Mouse (Mus musculus) intestine, postnatal 0 days (tissue): Measurements from ENCODE around the gene Zfp169. TPM values are rescaled to one million over a fixed set of nuclear protein-coding genes. Genes with fewer than 3 reads are reported as not detected.

ENCODE experiments used
- ATAC-seq: fragments of 200-750 bp; cut with Nextera tagmentation; 2 replicates; pipeline ENCODE4 v1.8.0; 2017; ENCODE audit warnings: mild to moderate bottlenecking, moderate TSS enrichment, moderate library complexity
- H3K27ac ChIP-seq: fragments of 300-500 bp; sonication (generic); 2 replicates; pipeline ENCODE4 v1.5.1; 2014; ENCODE audit warnings: mild to moderate bottlenecking, low read depth, low read length, moderate library complexity
- H3K27me3 ChIP-seq: fragments of 300-500 bp; sonication (generic); replicated peaks from 2 replicates; pipeline ENCODE4 v1.6.1; 2014; ENCODE audit warnings: low read length, mixed read lengths; ENCODE audit not compliant: control insufficient read depth, insufficient read depth
- H3K36me3 ChIP-seq: fragments of 300-500 bp; sonication (generic); 2 replicates; pipeline ENCODE4 v1.6.1; 2014; ENCODE audit warnings: mild to moderate bottlenecking, moderate library complexity; ENCODE audit not compliant: control insufficient read depth, insufficient read depth
- H3K4me1 ChIP-seq: fragments of 300-500 bp; sonication (generic); replicated peaks from 2 replicates; pipeline ENCODE4 v1.6.1; 2014; ENCODE audit warnings: antibody characterized with exemption, low read length, mixed read lengths; ENCODE audit not compliant: control insufficient read depth, insufficient read depth
- H3K4me2 ChIP-seq: fragments of 300-500 bp; sonication (generic); replicated peaks from 2 replicates; pipeline ENCODE4 v1.6.1; 2014; ENCODE audit warnings: low read depth, mild to moderate bottlenecking, moderate library complexity
- H3K4me3 ChIP-seq: fragments of 300-500 bp; sonication (generic); 2 replicates; pipeline ENCODE4 v1.5.1; 2014; ENCODE audit warnings: low read depth, low read length
- H3K9ac ChIP-seq: fragments of 300-500 bp; sonication (generic); 2 replicates; pipeline ENCODE4 v1.6.1; 2014; ENCODE audit warnings: mild to moderate bottlenecking, low read depth, low read length
- H3K9me3 ChIP-seq: fragments of 300-500 bp; sonication (generic); 2 replicates; pipeline ENCODE4 v1.6.1; 2016; ENCODE audit warnings: mixed run types; ENCODE audit not compliant: control insufficient read depth
- CTCF ChIP-seq: sonication (generic); IDR thresholded peaks from 2 replicates; pipeline ENCODE4 v1.5.1; 2016; ENCODE audit warnings: low read depth, mild to moderate bottlenecking, control low read depth, antibody characterized with exemption, moderate library complexity
- WGBS: fragments of 180-500 bp; shearing (Covaris S2); extraction: QIAGEN DNeasy Blood & Tissue Kit; methylation state at CpG from one replicate; pipeline ENCODE4 v1.1.7; 2014; 5-methylcytosine and 5-hydroxymethylcytosine counted together
- microRNA counts: library from miRNA; unstranded; fragments of <30 nt; microRNA quantifications from one replicate; lab custom pipeline; 2016
- microRNA-seq: library from miRNA; unstranded; fragments of <30 nt; microRNA quantifications from one replicate; pipeline ENCODE4, GENCODE M21; 2016
- polyA plus RNA-seq: library from polyadenylated mRNA; unstranded; fragments of >200 nt; fragmentation: Nextera tagmentation; extraction: Ambion mirVana; gene quantifications from 2 replicates; pipeline ENCODE4 v1.2.1, GENCODE M21; 2015

The Zfp169 gene
- polyA plus RNA-seq, 1 experiment from 2014 or later, result 1.6 TPM

DNA sequence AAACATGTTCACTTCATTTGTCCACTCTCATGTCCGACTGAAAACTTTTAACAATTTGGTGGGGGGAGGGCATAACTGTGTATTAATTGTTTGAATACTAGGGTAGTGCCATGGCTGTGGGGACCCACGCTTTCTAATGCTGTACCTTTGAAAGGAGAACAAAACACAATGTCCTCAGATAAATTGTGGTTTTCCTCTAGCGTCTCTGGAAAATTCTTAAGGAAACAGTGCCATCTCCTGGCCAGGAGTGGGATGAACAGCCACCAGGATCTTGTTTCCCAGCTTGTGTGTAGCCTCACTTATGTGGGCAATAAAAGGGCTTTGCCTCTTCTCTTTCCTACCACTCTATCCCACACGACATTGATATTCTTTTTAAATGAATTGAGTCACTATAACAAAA, 49.1 kb downstream of the Zfp169 start:
- H3K4me2 ChIP-seq, result no peak overlapping the region
- H3K36me3 ChIP-seq, result no peaks in the 10 kb centered on the region
- whole genome bisulfite sequencing, result 12% methylated on average over 4 of the region's 4 CpGs
- peak; percentile 85 for TF ChIP-seq CTCF
- H3K9me3 ChIP-seq, result no peaks in the 10 kb centered on the region
- H3K9ac ChIP-seq, result no peak overlapping the region
- H3K4me3 ChIP-seq, result no peak overlapping the region
- no peaks in the 10 kb centered on the region for H3K27me3 ChIP-seq
- no peak for ATAC-seq
- H3K4me1 ChIP-seq, result no peaks in the 10 kb centered on the region
- H3K27ac ChIP-seq, result no peak overlapping the region

DNA sequence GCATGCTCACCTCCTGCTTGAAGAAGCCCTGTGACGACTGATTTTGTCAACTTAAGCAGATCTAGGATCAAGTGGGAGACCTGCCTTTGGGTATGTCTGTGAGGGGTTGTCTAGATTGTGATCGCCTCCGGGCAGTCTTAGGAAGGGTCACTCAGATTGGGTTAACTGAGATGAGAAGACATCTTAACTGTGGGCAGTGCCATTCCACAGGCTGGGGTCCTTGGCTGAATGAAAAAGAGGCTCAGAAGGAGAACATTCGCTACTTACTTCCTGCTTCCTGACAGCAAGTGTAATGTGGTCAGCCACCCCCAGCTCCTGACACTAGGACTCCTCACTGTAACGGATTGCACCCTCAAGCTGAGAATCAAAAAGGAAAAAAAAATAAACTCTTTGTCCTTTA, 54.0 kb downstream of the Zfp169 start:
- no peak for ATAC-seq
- WGBS, result 86% methylated on average over 5 of the region's 5 CpGs
- Histone ChIP-seq H3K9ac (no peak overlapping the region), H3K27me3 (no peaks in the 10 kb centered on the region), H3K36me3 (no peaks in the 10 kb centered on the region), H3K9me3 (no peaks in the 10 kb centered on the region), H3K4me3 (no peak overlapping the region), H3K27ac (no peak overlapping the region), H3K4me1 (no peaks in the 10 kb centered on the region), H3K4me2 (no peak overlapping the region)
- no peak for TF ChIP-seq CTCF

GRCm38 (mm10) chr13:48448119-48448518, 65.1 kb downstream of the Zfp169 start:
- no peak for ATAC-seq
- Histone ChIP-seq H3K9ac (no peak overlapping the region), H3K4me1 (no peaks in the 10 kb centered on the region), H3K27me3 (no peaks in the 10 kb centered on the region), H3K4me2 (no peak overlapping the region), H3K9me3 (no peaks in the 10 kb centered on the region), H3K36me3 (no peaks in the 10 kb centered on the region), H3K27ac (no peak overlapping the region), H3K4me3 (no peak overlapping the region)
- WGBS, result 49% methylated on average over 4 of the region's 4 CpGs
- TF ChIP-seq CTCF, result no peak

DNA sequence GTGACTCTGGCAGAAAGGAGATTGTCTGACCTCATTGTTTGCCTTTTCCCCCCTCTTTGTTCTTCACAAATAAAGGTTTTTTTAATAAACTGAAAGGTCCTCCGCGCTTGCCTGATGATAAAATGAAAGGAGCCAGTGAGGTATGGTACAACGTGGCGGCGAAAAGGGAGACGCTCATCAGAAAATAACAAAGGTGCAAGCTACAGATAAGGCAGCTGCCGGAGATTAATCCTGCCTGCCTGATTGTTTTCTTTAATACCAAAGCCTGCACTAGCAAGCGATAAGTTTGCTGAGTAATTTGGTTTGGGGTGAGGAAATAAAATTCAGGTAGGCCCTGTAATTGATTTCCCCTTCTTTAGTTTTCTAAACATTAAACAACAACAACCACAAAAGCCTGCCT, 69.3 kb downstream of the Zfp169 start:
- H3K4me2 ChIP-seq, result no peak overlapping the region
- no peaks in the 10 kb centered on the region for H3K4me1 ChIP-seq
- WGBS, result 35% methylated on average over 8 of the region's 8 CpGs
- no peak for TF ChIP-seq CTCF
- ATAC-seq, result no peak
- H3K36me3 ChIP-seq, result no peaks in the 10 kb centered on the region
- no peaks in the 10 kb centered on the region for H3K27me3 ChIP-seq
- H3K9ac ChIP-seq, result no peak overlapping the region
- no peak overlapping the region for H3K4me3 ChIP-seq
- no peak overlapping the region for H3K27ac ChIP-seq
- H3K9me3 ChIP-seq, result no peaks in the 10 kb centered on the region

DNA sequence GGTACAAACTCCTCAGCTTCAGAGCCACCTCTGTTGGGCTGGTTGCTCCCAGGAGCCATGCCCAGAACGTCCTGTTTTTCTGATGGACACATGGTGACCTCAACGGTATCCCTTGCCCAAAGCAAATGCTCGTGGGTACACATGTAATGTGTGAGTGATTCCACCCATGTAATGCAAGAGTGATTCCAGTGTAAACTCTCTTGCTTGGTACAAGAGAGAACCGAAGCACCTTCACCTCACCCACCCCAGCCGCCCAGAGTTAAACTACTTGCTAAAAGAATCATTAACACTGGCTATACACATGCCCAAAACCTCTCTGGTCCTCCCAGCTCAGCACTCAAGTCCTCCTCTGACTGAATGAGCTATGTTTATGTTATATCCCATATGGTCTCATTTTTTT, 74.9 kb downstream of the Zfp169 start:
- no peak overlapping the region for H3K4me3 ChIP-seq
- TF ChIP-seq CTCF, result no peak
- no peak overlapping the region for H3K27ac ChIP-seq
- H3K9ac ChIP-seq, result no peak overlapping the region
- H3K27me3 ChIP-seq, result no peaks in the 10 kb centered on the region
- WGBS, result 72% methylated on average over 5 of the region's 5 CpGs
- H3K36me3 ChIP-seq, result no peaks in the 10 kb centered on the region
- H3K4me2 ChIP-seq, result no peak overlapping the region
- no peaks in the 10 kb centered on the region for H3K9me3 ChIP-seq
- H3K4me1 ChIP-seq, result no peaks in the 10 kb centered on the region
- ATAC-seq, result no peak

MicroRNAs encoded within 50 kb of the gene (microRNA counts, 519-probe panel; counts per million panel counts)
- microRNA mmu-let-7a (lab: Ali Mortazavi, UCI) (6,287 counts per million, percentile 98 among the panel's probes with 10 or more counts), microRNA mmu-let-7d (lab: Ali Mortazavi, UCI) (6,362 counts per million, percentile 99 among the panel's probes with 10 or more counts), microRNA mmu-let-7f (lab: Ali Mortazavi, UCI) (6,060 counts per million, percentile 97 among the panel's probes with 10 or more counts)

Small RNA genes within 50 kb of the gene (microRNA-seq; reads per million reads assigned to microRNA genes)
- gene Gm24111 (not detected), gene Mirlet7a-1 (126 reads per million, percentile 50 among the genes with 10 or more reads in this experiment), gene Mirlet7d (10,753 reads per million, percentile 94 among the genes with 10 or more reads in this experiment), gene Mirlet7f-1 (not detected)

Other genes with a start within 250 kb of the Zfp169 start
- gene A830005F24Rik, start 119 bp upstream of the Zfp169 start, polyA plus RNA-seq, result not detected in 2 replicates
- 1.9 and 2.5 TPM in 2 replicates for gene Ptpdc1, start 112.2 kb upstream of the Zfp169 start, polyA plus RNA-seq
- gene Barx1, start 149.5 kb upstream of the Zfp169 start, polyA plus RNA-seq, result 0.29 and 2.1 TPM in 2 replicates